Mouse (Mus musculus): ENCODE measurements around the gene Shank1.

DNA sequence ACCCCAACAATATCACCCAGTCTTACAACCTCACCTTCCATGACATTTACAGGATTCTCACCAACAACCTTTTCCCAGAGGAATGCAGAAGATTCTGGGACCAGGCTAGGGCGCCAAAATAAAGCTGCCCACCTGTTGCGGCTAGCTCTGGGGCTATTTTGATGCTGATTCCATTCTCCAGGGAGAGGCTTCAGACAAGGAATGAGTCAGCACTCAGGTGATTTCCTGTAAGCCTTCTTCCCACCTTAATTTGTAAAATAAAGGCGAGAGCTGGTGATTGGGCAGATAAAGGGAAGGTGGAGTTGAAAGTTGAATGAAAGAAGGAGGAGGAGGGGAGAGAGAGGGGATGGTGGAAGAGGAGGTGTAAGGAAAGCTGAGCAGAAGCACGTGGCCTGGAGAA, 18.6 kb upstream of the Shank1 start:
- no peak for TF ChIP-seq CTCF (IDR thresholded peaks at IDR 0.05; ENCODE audit: low read depth, low read length)
- no peak for TF ChIP-seq POLR2A (IDR thresholded peaks at IDR 0.05; ENCODE audit: borderline replicate concordance, low read depth, low read length)

All from bone marrow macrophage, adult 2 months (primary cell).